Mouse (Mus musculus): ENCODE data around the gene Uvssa. TPM values are rescaled to one million over a fixed set of nuclear protein-coding genes. Genes with fewer than 3 reads are reported as not detected.

Gene Uvssa
- total RNA-seq, 1 experiment, result 4.7 TPM

- in situ Hi-C loops (cut with MboI; ENCODE audit: low sequenced_read_pairs in 2 of 2, unreplicated experiment in 2 of 2), result loop anchor here in 1 of 2 experiments (10.0 to 25.0 kb wide), 2 partner anchors 291 to 1954 kb away; partner anchors contain the start of genes Fgfr3 and Hmx1
- Histone ChIP-seq H3K27ac (ENCODE audit: insufficient read depth, low read depth, low read length, poor library complexity, severe bottlenecking) (no peak within 1 kb of the TSS), H3K9ac (ENCODE audit: insufficient read depth, low read depth, low read length, poor library complexity, severe bottlenecking) (no peak within 1 kb of the TSS), H3K36me3 (ENCODE audit: control insufficient read depth, insufficient read depth, low read length, poor library complexity, severe bottlenecking) (no peaks in the 10 kb centered on the region), H3K4me1 (ENCODE audit: control insufficient read depth in 2 of 2, insufficient read depth in 2 of 2, low read length in 2 of 2, poor library complexity in 1 of 2) (peaks cover 0 to 7% of the 10 kb centered on the region in 2 experiments; a peak in 1 of 4 replicates), H3K4me3 (ENCODE audit: insufficient read depth in 1 of 2, low read depth in 1 of 2, low read length in 2 of 2, poor library complexity in 1 of 2, severe bottlenecking in 1 of 2) (peak within 1 kb of the TSS; percentile 42 to 43; a peak in 3 of 4 replicates), H3K9me3 (ENCODE audit: control insufficient read depth, insufficient read depth, low read depth, low read length) (no peaks in the 10 kb centered on the region)
- no peak for DNase-seq (ENCODE audit: low read depth, low spot score)
- TF ChIP-seq CHD2 (IDR thresholded peaks at IDR 0.05; ENCODE audit: low read depth, low read length), result no peak
- TF ChIP-seq HCFC1 (IDR thresholded peaks at IDR 0.05; ENCODE audit: borderline replicate concordance, insufficient read depth, low read length), result no peak
- TF ChIP-seq ZNF384 (IDR thresholded peaks at IDR 0.05; ENCODE audit: low read depth, low read length), result no peak
- TF ChIP-seq MAFK (IDR thresholded peaks at IDR 0.05; ENCODE audit: insufficient read depth, low read depth, low read length), result no peak
- no peak for TF ChIP-seq ZC3H11A (IDR thresholded peaks at IDR 0.05; ENCODE audit: borderline replicate concordance, low read depth, low read length)
Measured at GRCm38 (mm10) chr5:33433201-33434138, 55.1 kb downstream of the Uvssa start, which contains the start of gene Nkx1-1. TSS of gene Nkx1-1 (minus strand) at chr5:33433976.

- in situ Hi-C loops (cut with MboI; ENCODE audit: low sequenced_read_pairs in 2 of 2, unreplicated experiment in 2 of 2), result loop anchor here in 1 of 2 experiments (10.0 to 25.0 kb wide), 2 partner anchors 291 to 1953 kb away; partner anchors contain the start of genes Fgfr3 and Hmx1
- Histone ChIP-seq H3K9ac (ENCODE audit: insufficient read depth, low read depth, low read length, poor library complexity, severe bottlenecking) (no peak overlapping the region), H3K9me3 (ENCODE audit: control insufficient read depth, insufficient read depth, low read depth, low read length) (no peaks in the 10 kb centered on the region), H3K36me3 (ENCODE audit: control insufficient read depth, insufficient read depth, low read length, poor library complexity, severe bottlenecking) (no peaks in the 10 kb centered on the region), H3K27ac (ENCODE audit: insufficient read depth, low read depth, low read length, poor library complexity, severe bottlenecking) (no peak overlapping the region), H3K4me3 (ENCODE audit: insufficient read depth in 1 of 2, low read depth in 1 of 2, low read length in 2 of 2, poor library complexity in 1 of 2, severe bottlenecking in 1 of 2) (peak overlapping the region; percentile 42 to 43; a peak in 3 of 4 replicates), H3K4me1 (ENCODE audit: control insufficient read depth in 2 of 2, insufficient read depth in 2 of 2, low read length in 2 of 2, poor library complexity in 1 of 2) (peaks cover 0 to 7% of the 10 kb centered on the region in 2 experiments; a peak in 1 of 4 replicates)
- no peak for DNase-seq (ENCODE audit: low read depth, low spot score)
- TF ChIP-seq CHD2 (IDR thresholded peaks at IDR 0.05; ENCODE audit: low read depth, low read length) (no peak), ZNF384 (IDR thresholded peaks at IDR 0.05; ENCODE audit: low read depth, low read length) (no peak), MAFK (IDR thresholded peaks at IDR 0.05; ENCODE audit: insufficient read depth, low read depth, low read length) (no peak), HCFC1 (IDR thresholded peaks at IDR 0.05; ENCODE audit: borderline replicate concordance, insufficient read depth, low read length) (no peak), ZC3H11A (IDR thresholded peaks at IDR 0.05; ENCODE audit: borderline replicate concordance, low read depth, low read length) (no peak)
Measured at GRCm38 (mm10) chr5:33434141-33434780, 55.9 kb downstream of the Uvssa start.

- Histone ChIP-seq H3K4me3 (ENCODE audit: insufficient read depth in 1 of 2, low read depth in 1 of 2, low read length in 2 of 2, poor library complexity in 1 of 2, severe bottlenecking in 1 of 2) (peak overlapping the region in 1 of 2 experiments; percentile 4; a peak in 1 of 4 replicates), H3K27ac (ENCODE audit: insufficient read depth, low read depth, low read length, poor library complexity, severe bottlenecking) (no peak overlapping the region), H3K36me3 (ENCODE audit: control insufficient read depth, insufficient read depth, low read length, poor library complexity, severe bottlenecking) (no peaks in the 10 kb centered on the region), H3K4me1 (ENCODE audit: control insufficient read depth in 2 of 2, insufficient read depth in 2 of 2, low read length in 2 of 2, poor library complexity in 1 of 2) (peaks cover 0 to 7% of the 10 kb centered on the region in 2 experiments; a peak in 1 of 4 replicates), H3K9me3 (ENCODE audit: control insufficient read depth, insufficient read depth, low read depth, low read length) (no peaks in the 10 kb centered on the region), H3K9ac (ENCODE audit: insufficient read depth, low read depth, low read length, poor library complexity, severe bottlenecking) (no peak overlapping the region)
- no peak for TF ChIP-seq MAFK (IDR thresholded peaks at IDR 0.05; ENCODE audit: insufficient read depth, low read depth, low read length)
- TF ChIP-seq ZNF384 (IDR thresholded peaks at IDR 0.05; ENCODE audit: low read depth, low read length), result no peak
- in situ Hi-C loops (cut with MboI; ENCODE audit: low sequenced_read_pairs in 2 of 2, unreplicated experiment in 2 of 2), result loop anchor here in 1 of 2 experiments (10.0 to 25.0 kb wide), 2 partner anchors 290 to 1952 kb away; partner anchors contain the start of genes Fgfr3 and Hmx1
- DNase-seq (ENCODE audit: low read depth, low spot score), result no peak
Measured at GRCm38 (mm10) chr5:33435151-33435550, 56.8 kb downstream of the Uvssa start.

GRCm38 (mm10) chr5:33435941-33436340 lies 57.6 kb downstream of the Uvssa start:
- TF ChIP-seq HCFC1 (IDR thresholded peaks at IDR 0.05; ENCODE audit: borderline replicate concordance, insufficient read depth, low read length), result no peak
- TF ChIP-seq MAFK (IDR thresholded peaks at IDR 0.05; ENCODE audit: insufficient read depth, low read depth, low read length), result no peak
- TF ChIP-seq ZNF384 (IDR thresholded peaks at IDR 0.05; ENCODE audit: low read depth, low read length), result no peak
- TF ChIP-seq ZC3H11A (IDR thresholded peaks at IDR 0.05; ENCODE audit: borderline replicate concordance, low read depth, low read length), result no peak
- no peak for TF ChIP-seq CHD2 (IDR thresholded peaks at IDR 0.05; ENCODE audit: low read depth, low read length)
- H3K9me3 ChIP-seq (ENCODE audit: control insufficient read depth, insufficient read depth, low read depth, low read length), result no peaks in the 10 kb centered on the region
- in situ Hi-C loops (cut with MboI; ENCODE audit: low sequenced_read_pairs in 2 of 2, unreplicated experiment in 2 of 2), result loop anchor here in 1 of 2 experiments (10.0 to 25.0 kb wide), 2 partner anchors 289 to 1951 kb away; partner anchors contain the start of genes Fgfr3 and Hmx1
- H3K4me1 ChIP-seq (ENCODE audit: control insufficient read depth in 2 of 2, insufficient read depth in 2 of 2, low read length in 2 of 2, poor library complexity in 1 of 2), result peaks cover 0 to 5% of the 10 kb centered on the region in 2 experiments; a peak in 1 of 4 replicates
- H3K27ac ChIP-seq (ENCODE audit: insufficient read depth, low read depth, low read length, poor library complexity, severe bottlenecking), result no peak overlapping the region
- no peaks in the 10 kb centered on the region for H3K36me3 ChIP-seq (ENCODE audit: control insufficient read depth, insufficient read depth, low read length, poor library complexity, severe bottlenecking)
- H3K9ac ChIP-seq (ENCODE audit: insufficient read depth, low read depth, low read length, poor library complexity, severe bottlenecking), result no peak overlapping the region
- DNase-seq (ENCODE audit: low read depth, low spot score), result no peak
- H3K4me3 ChIP-seq (ENCODE audit: insufficient read depth in 1 of 2, low read depth in 1 of 2, low read length in 2 of 2, poor library complexity in 1 of 2, severe bottlenecking in 1 of 2), result no peak overlapping the region
